Mouse (Mus musculus) lung, postnatal 25 days (tissue): Measurements from ENCODE around the gene Dyrk1a.
"Not testable (repeated sequence)": the region's sequence is repeated elsewhere in the genome, so short reads cannot be mapped to it uniquely, and the experiment has no call there.

Experiments used
- DNase-seq: peaks from one replicate; pipeline ENCODE4 v3.0.0; 2022; ENCODE audit warnings: low spot score

Gene Dyrk1a

GRCm38 (mm10) chr16:94633012-94633411 is 63.2 kb downstream of the Dyrk1a start:
- DNase-seq: no peak

- no peak for DNase-seq
Observed at GRCm38 (mm10) chr16:94637423-94637822, 67.6 kb downstream of the Dyrk1a start.

GRCm38 (mm10) chr16:94641799-94642198 is 72.0 kb downstream of the Dyrk1a start:
- DNase-seq: no peak

GRCm38 (mm10) chr16:94647153-94647552 is 77.3 kb downstream of the Dyrk1a start:
- DNase-seq: no peak

- no peak for DNase-seq
Observed at GRCm38 (mm10) chr16:94647925-94648324, 78.1 kb downstream of the Dyrk1a start.

- DNase-seq: no peak
Observed at GRCm38 (mm10) chr16:94649861-94650260, 80.1 kb downstream of the Dyrk1a start.

- peak; percentile 39 for DNase-seq
Observed at GRCm38 (mm10) chr16:94652091-94652713, 82.4 kb downstream of the Dyrk1a start.

- DNase-seq: no peak
Observed at GRCm38 (mm10) chr16:94655083-94655482, 85.3 kb downstream of the Dyrk1a start.

- DNase-seq: no peak
Observed at GRCm38 (mm10) chr16:94656891-94657290, 87.1 kb downstream of the Dyrk1a start.

- DNase-seq: no peak
Observed at GRCm38 (mm10) chr16:94659394-94659793, 89.6 kb downstream of the Dyrk1a start.

- DNase-seq: no peak
Observed at GRCm38 (mm10) chr16:94660221-94660620, 90.4 kb downstream of the Dyrk1a start.

- DNase-seq: no peak
Observed at GRCm38 (mm10) chr16:94667557-94667956, 97.7 kb downstream of the Dyrk1a start.

GRCm38 (mm10) chr16:94671313-94671712 is 101.5 kb downstream of the Dyrk1a start:
- no peak for DNase-seq

GRCm38 (mm10) chr16:94680924-94681323 is 111.1 kb downstream of the Dyrk1a start:
- DNase-seq: no peak

- no peak for DNase-seq
Observed at GRCm38 (mm10) chr16:94681760-94682159, 112.0 kb downstream of the Dyrk1a start.

GRCm38 (mm10) chr16:94683960-94684359 is 114.2 kb downstream of the Dyrk1a start:
- no peak for DNase-seq

GRCm38 (mm10) chr16:94693687-94694305 is 124.0 kb downstream of the Dyrk1a start:
- DNase-seq: no peak

- DNase-seq: no peak
Observed at GRCm38 (mm10) chr16:94697553-94697952, 127.7 kb downstream of the Dyrk1a start.

- DNase-seq: not testable (repeated sequence)
Observed at GRCm38 (mm10) chr16:94698234-94698633, 128.4 kb downstream of the Dyrk1a start.

GRCm38 (mm10) chr16:94701141-94701540 is 131.3 kb downstream of the Dyrk1a start:
- DNase-seq: no peak

GRCm38 (mm10) chr16:94701971-94702370 is 132.2 kb downstream of the Dyrk1a start:
- DNase-seq: no peak

GRCm38 (mm10) chr16:94713480-94714094 is 143.8 kb downstream of the Dyrk1a start:
- DNase-seq: peak; percentile 69

GRCm38 (mm10) chr16:94714483-94714882 is 144.7 kb downstream of the Dyrk1a start:
- no peak for DNase-seq
